Mouse (Mus musculus): ENCODE data around the gene Slc22a12. TPM values are rescaled to one million over a fixed set of nuclear protein-coding genes. Genes with fewer than 3 reads are reported as not detected.

Gene Slc22a12
- total and polyA plus RNA-seq, 3 experiments, result 0.17 to 1.2 (median 0.94) TPM

GRCm38 (mm10) chr19:6565136-6565535 is 22.3 kb upstream of the Slc22a12 start:
- Histone ChIP-seq H3K9ac (ENCODE audit: insufficient read depth, low read depth) (no peak overlapping the region), H3K36me3 (replicated peaks in 1 of 2; ENCODE audit: control insufficient read depth in 1 of 2, insufficient read depth in 1 of 2, low read length in 1 of 2) (no peaks in the 10 kb centered on the region), H3K79me2 (replicated peaks; ENCODE audit: control insufficient read depth, extremely low read depth, insufficient read depth, poor library complexity, severe bottlenecking) (no peaks in the 10 kb centered on the region), H3K4me1 (ENCODE audit: control insufficient read depth in 1 of 2, insufficient read depth in 2 of 2) (peaks cover 9 to 69% of the 10 kb centered on the region in 2 experiments), H3K9me3 (replicated peaks; ENCODE audit: low read length) (no peaks in the 10 kb centered on the region), H3K4me3 (replicated peaks in 1 of 3; ENCODE audit: low read depth in 2 of 3, low read length in 2 of 3, poor library complexity in 1 of 3) (no peak overlapping the region), H3K4me2 (ENCODE audit: insufficient read depth, low read depth, poor library complexity, severe bottlenecking) (no peak overlapping the region), H3K27ac (ENCODE audit: insufficient read depth, low read depth) (no peak overlapping the region), H3K27me3 (replicated peaks) (no peaks in the 10 kb centered on the region)
- no peak for DNase-seq (ENCODE audit: extremely low read depth)
- no peak for TF ChIP-seq BHLHE40 (IDR thresholded peaks at IDR 0.05; ENCODE audit: low read depth, low read length)
- no peak for TF ChIP-seq ZKSCAN1 (IDR thresholded peaks at IDR 0.05; ENCODE audit: borderline replicate concordance, low read depth, low read length)
- TF ChIP-seq KAT2A (IDR thresholded peaks at IDR 0.05; ENCODE audit: insufficient replicate concordance, low read length), result no peak
- no peak for TF ChIP-seq ELF1 (IDR thresholded peaks at IDR 0.05; ENCODE audit: low read depth, low read length)
- no peak for TF ChIP-seq ZNF384 (IDR thresholded peaks at IDR 0.05; ENCODE audit: low read depth, low read length)
- TF ChIP-seq NRF1 (IDR thresholded peaks at IDR 0.05; ENCODE audit: low read depth, low read length), result no peak
- no peak for TF ChIP-seq RAD21 (IDR thresholded peaks at IDR 0.05; ENCODE audit: low read depth, low read length)
- no peak for TF ChIP-seq MAFK (IDR thresholded peaks at IDR 0.05; ENCODE audit: insufficient replicate concordance, low read length)
- no peak for TF ChIP-seq MYC (IDR thresholded peaks at IDR 0.05; ENCODE audit: low read depth, low read length)
- TF ChIP-seq TCF12 (IDR thresholded peaks at IDR 0.05; ENCODE audit: low read depth, low read length), result no peak
- TF ChIP-seq USF2 (conservative IDR thresholded peaks at IDR 0.05; ENCODE audit: low read depth, low read length), result no peak
- no peak for TF ChIP-seq TBP (conservative IDR thresholded peaks at IDR 0.05; ENCODE audit: low read depth, low read length)
- no peak for TF ChIP-seq MXI1 (IDR thresholded peaks at IDR 0.05; ENCODE audit: low read depth, low read length)
- TF ChIP-seq CHD1 (IDR thresholded peaks at IDR 0.05; ENCODE audit: low read depth, low read length), result no peak
- no peak for TF ChIP-seq JUN (IDR thresholded peaks at IDR 0.05; ENCODE audit: insufficient read depth, low read depth, low read length)
- no peak for TF ChIP-seq POLR2AphosphoS2 (IDR thresholded peaks at IDR 0.05; ENCODE audit: low read depth, low read length)
- dilution Hi-C loops (cut with MboI; ENCODE audit: extremely low pct_ligation_motif_present, extremely low pct_unique_long_range_greater_than_20kb, low sequenced_read_pairs) (no loop called here), in situ Hi-C loops (cut with MboI; ENCODE audit: low pct_ligation_motif_present, low pct_unique_long_range_greater_than_20kb, low sequenced_read_pairs) (no loop called here)

DNA sequence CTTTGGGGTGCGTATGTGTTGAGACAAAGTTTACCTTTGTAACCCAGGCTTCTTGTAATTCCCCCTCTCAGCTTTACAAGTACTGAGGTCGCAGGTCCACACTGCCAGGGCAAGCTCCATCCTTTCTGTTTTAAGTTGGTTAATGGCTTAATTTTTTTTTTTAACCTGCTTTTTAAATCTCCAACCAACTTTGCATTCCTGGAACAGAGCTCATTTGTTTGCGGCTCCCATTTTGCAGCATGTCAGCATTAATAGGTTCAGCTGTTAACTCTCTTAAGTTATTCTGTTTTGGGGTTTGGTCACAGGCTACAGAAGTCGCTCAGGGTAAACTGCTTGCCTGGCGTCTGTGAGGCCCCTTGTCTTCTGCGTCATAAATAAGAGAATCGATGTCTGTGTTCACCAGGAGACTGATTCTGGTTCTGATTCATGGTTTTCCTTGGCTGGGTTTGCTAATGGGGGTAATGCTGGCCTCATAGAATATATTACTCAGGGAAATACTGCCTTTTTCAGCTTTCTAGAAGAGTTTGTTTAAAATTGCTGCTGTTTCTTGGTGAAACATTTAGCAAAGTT is 17.5 kb upstream of the Slc22a12 start:
- no peak overlapping the region for H3K4me2 ChIP-seq (ENCODE audit: insufficient read depth, low read depth, poor library complexity, severe bottlenecking)
- no peak overlapping the region for H3K27ac ChIP-seq (ENCODE audit: insufficient read depth, low read depth)
- H3K9ac ChIP-seq (ENCODE audit: insufficient read depth, low read depth), result no peak overlapping the region
- no peak overlapping the region for H3K4me3 ChIP-seq (replicated peaks in 1 of 3; ENCODE audit: low read depth in 2 of 3, low read length in 2 of 3, poor library complexity in 1 of 3)
- H3K27me3 ChIP-seq (replicated peaks), result no peaks in the 10 kb centered on the region
- DNase-seq (ENCODE audit: extremely low read depth), result peak; percentile 67
- H3K4me1 ChIP-seq (ENCODE audit: control insufficient read depth in 1 of 2, insufficient read depth in 2 of 2), result peaks cover 17 to 59% of the 10 kb centered on the region in 2 experiments
- dilution Hi-C loops (cut with MboI; ENCODE audit: extremely low pct_ligation_motif_present, extremely low pct_unique_long_range_greater_than_20kb, low sequenced_read_pairs), result no loop called here
- no peaks in the 10 kb centered on the region for H3K79me2 ChIP-seq (replicated peaks; ENCODE audit: control insufficient read depth, extremely low read depth, insufficient read depth, poor library complexity, severe bottlenecking)
- TF ChIP-seq ELF1 (IDR thresholded peaks at IDR 0.05; ENCODE audit: low read depth, low read length), result no peak
- TF ChIP-seq TBP (conservative IDR thresholded peaks at IDR 0.05; ENCODE audit: low read depth, low read length), result no peak
- TF ChIP-seq ZNF384 (IDR thresholded peaks at IDR 0.05; ENCODE audit: low read depth, low read length), result 0 out of 2 replicates have a peak, but pooled peaks have one; percentile 12
- TF ChIP-seq EP300 (IDR thresholded peaks at IDR 0.05; ENCODE audit: low read length), result no peak
- TF ChIP-seq E2F4 (IDR thresholded peaks at IDR 0.05; ENCODE audit: insufficient replicate concordance, low read depth, low read length), result no peak
- TF ChIP-seq PAX5 (IDR thresholded peaks at IDR 0.05; ENCODE audit: low read length), result no peak
- no peak for TF ChIP-seq POLR2AphosphoS2 (IDR thresholded peaks at IDR 0.05; ENCODE audit: low read depth, low read length)
- TF ChIP-seq MAFK (IDR thresholded peaks at IDR 0.05; ENCODE audit: insufficient replicate concordance, low read length), result 0 out of 2 replicates have a peak, but pooled peaks have one; percentile 16
- TF ChIP-seq CHD2 (IDR thresholded peaks at IDR 0.05; ENCODE audit: low read length), result no peak
- no peak for TF ChIP-seq IRF4 (IDR thresholded peaks at IDR 0.05; ENCODE audit: low read depth, low read length)
- TF ChIP-seq BHLHE40 (IDR thresholded peaks at IDR 0.05; ENCODE audit: low read depth, low read length), result no peak
- H3K36me3 ChIP-seq (replicated peaks in 1 of 2; ENCODE audit: control insufficient read depth in 1 of 2, insufficient read depth in 1 of 2, low read length in 1 of 2), result no peaks in the 10 kb centered on the region
- no peaks in the 10 kb centered on the region for H3K9me3 ChIP-seq (replicated peaks; ENCODE audit: low read length)
- in situ Hi-C loops (cut with MboI; ENCODE audit: low pct_ligation_motif_present, low pct_unique_long_range_greater_than_20kb, low sequenced_read_pairs), result no loop called here
